Mouse (Mus musculus) midbrain, embryonic 10.5 days (tissue): ENCODE results near the gene Rps6kb1. TPM values are rescaled to one million over a fixed set of nuclear protein-coding genes. Genes with fewer than 3 reads are reported as not detected.

Experiments
- DNase-seq: peaks from one replicate; pipeline ENCODE4 v3.0.0-alpha.2; 2017; ENCODE audit warnings: low spot score
- H3K27ac ChIP-seq: fragments of 300-500 bp; sonication (generic); replicated peaks from 2 replicates; pipeline ENCODE4 v1.5.1; 2016; ENCODE audit warnings: mild to moderate bottlenecking
- H3K27me3 ChIP-seq: fragments of 300-500 bp; sonication (generic); 2 replicates; pipeline ENCODE4 v1.6.1; 2016; ENCODE audit warnings: low read depth, mild to moderate bottlenecking; ENCODE audit not compliant: poor library complexity, severe bottlenecking
- H3K36me3 ChIP-seq: fragments of 300-500 bp; sonication (generic); 2 replicates; pipeline ENCODE4 v1.6.1; 2016; ENCODE audit warnings: mild to moderate bottlenecking, moderate library complexity
- H3K4me1 ChIP-seq: fragments of 300-500 bp; sonication (generic); 2 replicates; pipeline ENCODE4 v1.6.1; 2016
- H3K4me3 ChIP-seq: fragments of 300-500 bp; sonication (generic); 2 replicates; pipeline ENCODE4 v1.5.1; 2016; ENCODE audit warnings: mild to moderate bottlenecking, moderate library complexity
- H3K9me3 ChIP-seq: fragments of 300-500 bp; sonication (generic); replicated peaks from 2 replicates; pipeline ENCODE4 v1.6.1; 2016; ENCODE audit warnings: mild to moderate bottlenecking
- WGBS: fragments of 180-500 bp; shearing (Covaris S2); methylation state at CpG from one replicate; pipeline ENCODE4 v1.1.7; 2016; 5-methylcytosine and 5-hydroxymethylcytosine counted together
- polyA plus RNA-seq: library from polyadenylated mRNA; unstranded; fragments of >200 nt; fragmentation: Nextera tagmentation; extraction: Ambion mirVana; gene quantifications from 2 replicates; pipeline ENCODE4 v1.2.1, GENCODE M21; 2016

Gene Rps6kb1
- polyA plus RNA-seq, 1 experiment from 2014 or later, result 56.2 TPM

DNA sequence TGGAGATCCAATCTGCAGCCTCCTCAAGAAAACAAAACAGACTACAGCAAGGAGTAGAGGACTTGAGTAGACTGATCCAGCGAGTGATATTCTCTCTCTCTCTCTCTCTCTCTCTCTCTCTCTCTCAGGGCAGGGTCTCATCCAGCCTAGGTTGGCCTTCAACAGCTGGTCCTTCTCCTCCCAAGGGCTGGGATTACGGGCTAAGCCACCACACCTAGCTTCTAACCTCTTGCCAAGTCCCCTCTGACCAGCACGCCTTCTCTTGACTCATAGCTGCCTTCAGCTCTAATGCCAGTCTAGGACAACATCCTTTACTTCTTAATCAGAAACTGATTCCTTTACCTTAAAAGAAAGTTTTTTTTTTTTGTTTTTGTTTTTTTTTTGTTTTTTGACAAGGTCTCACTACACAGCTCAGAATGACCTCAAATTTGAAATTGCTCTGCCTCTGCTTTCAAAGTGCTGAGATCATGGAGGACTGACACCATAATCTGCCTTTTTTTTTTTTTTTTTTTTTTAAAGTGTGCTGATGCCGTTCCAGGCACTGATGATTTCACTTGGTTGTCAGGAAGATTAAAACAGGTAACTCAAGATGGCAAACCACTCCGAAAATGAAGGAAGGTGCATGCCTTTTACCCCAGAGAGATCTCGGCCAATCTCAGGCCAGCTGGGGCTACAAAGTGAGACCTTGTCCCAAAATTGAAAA, 33.7 kb upstream of the Rps6kb1 start:
- H3K4me1 ChIP-seq, result peaks cover 16% of the 10 kb centered on the region

DNA sequence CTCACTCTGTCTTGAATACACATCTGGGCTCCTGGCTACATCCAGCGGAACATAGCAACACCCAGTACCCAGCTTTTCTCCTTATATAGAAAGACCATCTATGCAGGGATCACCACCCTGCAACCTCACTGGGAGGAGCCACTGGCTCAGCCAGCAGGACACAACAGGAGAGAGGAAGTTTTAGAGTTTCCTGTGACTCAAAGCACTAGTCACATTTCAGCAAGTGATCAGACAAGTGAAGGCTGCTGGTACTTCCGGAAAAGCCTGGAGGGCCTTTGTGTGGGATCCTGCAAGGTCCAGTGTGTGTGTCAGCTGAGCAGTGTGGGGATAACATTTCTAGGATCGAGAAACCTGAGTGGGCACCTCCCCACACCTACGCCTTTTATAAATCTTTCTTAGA, 32.6 kb upstream of the Rps6kb1 start:
- Histone ChIP-seq H3K4me1 (peaks cover 16% of the 10 kb centered on the region), H3K4me3 (no peak overlapping the region), H3K27me3 (no peaks in the 10 kb centered on the region), H3K36me3 (no peaks in the 10 kb centered on the region), H3K27ac (no peak overlapping the region), H3K9me3 (no peaks in the 10 kb centered on the region)
- 70% methylated on average over 4 of the region's 4 CpGs for WGBS
- DNase-seq, result no peak

More for the DNA sequence above, 33.7 kb upstream of the Rps6kb1 start:
- Histone ChIP-seq H3K9me3 (no peaks in the 10 kb centered on the region), H3K27me3 (no peaks in the 10 kb centered on the region), H3K4me3 (no peak overlapping the region), H3K27ac (no peak overlapping the region), H3K36me3 (no peaks in the 10 kb centered on the region)
- DNase-seq, result no peak
- WGBS, result 82% methylated on average over 6 of the region's 6 CpGs

DNA sequence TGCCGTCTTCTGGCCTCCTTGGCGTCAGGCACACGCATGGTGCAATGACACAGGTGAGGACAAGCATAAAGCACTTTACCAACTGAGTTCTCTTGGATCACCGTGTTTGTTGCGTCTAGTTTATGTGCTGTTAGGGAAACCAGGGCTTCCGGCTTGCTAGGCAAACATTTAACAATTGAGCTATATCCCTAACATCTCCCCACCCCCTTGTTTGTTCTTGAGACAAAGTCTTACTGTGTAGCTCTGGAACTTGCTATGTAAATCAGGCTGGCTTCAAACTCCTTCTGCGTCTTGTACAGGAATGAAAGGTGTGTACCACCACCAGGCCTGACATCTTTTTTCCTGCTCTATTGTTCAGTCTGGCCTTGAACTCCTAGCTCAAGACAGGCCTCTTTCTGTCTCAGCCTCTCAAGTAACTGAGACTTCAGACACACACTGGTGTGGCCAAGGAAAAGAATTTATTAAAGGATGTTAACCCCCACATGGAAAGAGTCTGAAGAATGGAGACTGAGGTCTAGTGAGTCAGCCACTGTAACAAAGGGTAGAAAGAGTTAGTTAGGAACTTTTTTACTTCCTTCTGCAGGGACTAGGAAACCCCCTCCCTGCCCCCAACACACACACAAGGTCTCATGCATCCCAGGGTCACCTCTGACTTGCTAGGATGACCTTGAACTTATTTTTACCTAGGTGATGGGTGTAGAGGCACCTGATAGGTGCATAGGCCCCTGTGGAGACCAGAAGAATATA, 31.2 kb upstream of the Rps6kb1 start:
- 86% methylated on average over 7 of the region's 7 CpGs for WGBS
- Histone ChIP-seq H3K9me3 (no peaks in the 10 kb centered on the region), H3K4me1 (peaks cover 24% of the 10 kb centered on the region), H3K36me3 (no peaks in the 10 kb centered on the region), H3K4me3 (no peak overlapping the region), H3K27ac (no peak overlapping the region), H3K27me3 (no peaks in the 10 kb centered on the region)
- DNase-seq, result no peak

DNA sequence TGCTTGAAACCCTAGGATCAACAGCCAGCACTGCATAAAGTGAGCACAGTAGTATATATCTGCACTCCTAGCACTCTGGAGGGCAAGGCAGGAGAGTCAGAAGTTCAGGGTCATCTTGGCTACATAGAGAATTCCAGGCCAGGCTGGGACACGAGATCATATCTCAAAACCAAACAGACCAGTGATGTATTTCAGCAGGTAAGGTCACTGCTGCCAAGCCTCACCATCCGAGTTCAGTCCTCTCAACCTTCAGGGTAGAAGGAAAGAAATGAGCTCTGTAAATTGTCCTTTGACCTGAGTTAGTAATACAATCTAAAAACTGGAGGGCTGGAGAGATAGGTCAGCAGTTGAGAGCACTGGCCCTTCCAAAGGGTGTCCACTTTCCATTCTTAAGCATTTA, 29.8 kb upstream of the Rps6kb1 start:
- no peaks in the 10 kb centered on the region for H3K36me3 ChIP-seq
- no peaks in the 10 kb centered on the region for H3K27me3 ChIP-seq
- H3K4me1 ChIP-seq, result peaks cover 22% of the 10 kb centered on the region
- H3K4me3 ChIP-seq, result no peak overlapping the region
- DNase-seq, result no peak
- 82% methylated on average over 2 of the region's 2 CpGs for WGBS
- no peak overlapping the region for H3K27ac ChIP-seq
- H3K9me3 ChIP-seq, result no peaks in the 10 kb centered on the region

DNA sequence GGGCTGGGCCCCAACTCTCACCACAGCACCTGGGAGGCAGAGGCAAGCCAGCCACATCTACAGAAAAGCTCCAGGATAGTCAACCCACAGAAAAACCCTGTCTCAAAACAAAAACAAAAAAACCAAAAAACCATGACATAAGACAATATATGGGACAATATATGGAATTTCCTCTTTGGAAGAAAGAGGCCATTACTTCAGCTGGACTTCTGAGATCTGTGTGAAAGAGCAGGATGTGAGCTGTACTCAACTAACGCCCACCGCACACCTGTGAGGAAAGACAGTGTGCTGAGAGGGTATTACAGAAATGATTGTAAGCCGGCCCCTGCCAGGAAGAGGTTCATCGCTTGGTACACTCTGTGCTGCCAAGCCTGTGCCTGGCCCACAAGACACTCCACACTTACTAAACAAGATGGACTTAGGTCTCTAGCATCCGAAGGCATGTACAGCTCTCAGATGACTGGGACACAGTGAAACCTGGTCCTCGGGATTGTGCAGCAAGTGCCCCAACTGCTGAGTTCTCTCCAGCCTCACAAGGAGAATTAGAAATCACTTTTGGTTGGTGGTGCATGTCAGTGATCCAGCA, 29.1 kb upstream of the Rps6kb1 start:
- Histone ChIP-seq H3K4me3 (no peak overlapping the region), H3K9me3 (no peaks in the 10 kb centered on the region), H3K27me3 (no peaks in the 10 kb centered on the region), H3K27ac (no peak overlapping the region), H3K4me1 (peaks cover 18% of the 10 kb centered on the region), H3K36me3 (no peaks in the 10 kb centered on the region)
- 93% methylated on average over 6 of the region's 6 CpGs for WGBS
- DNase-seq, result no peak

DNA sequence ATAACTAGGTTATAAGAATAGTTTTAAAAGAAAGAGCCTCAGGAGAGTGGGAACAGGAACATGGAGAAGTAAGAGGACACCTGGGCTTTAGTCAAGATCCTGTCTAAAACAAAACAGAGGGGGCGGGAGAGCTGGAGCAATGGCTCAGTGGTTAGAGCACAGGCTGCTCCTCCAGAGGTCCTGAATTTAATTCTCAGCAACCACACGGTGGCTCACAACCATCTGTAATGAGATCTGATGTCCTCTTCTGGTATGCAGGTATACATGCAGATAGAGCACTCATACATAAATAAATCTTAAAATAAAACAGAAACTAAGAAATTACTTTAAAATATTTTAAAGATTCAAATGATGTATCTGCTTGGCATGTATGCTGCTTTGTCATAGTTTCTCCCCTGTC, 28.0 kb upstream of the Rps6kb1 start:
- Histone ChIP-seq H3K27me3 (no peaks in the 10 kb centered on the region), H3K9me3 (no peaks in the 10 kb centered on the region), H3K36me3 (no peaks in the 10 kb centered on the region), H3K4me3 (no peak overlapping the region), H3K4me1 (peaks cover 18% of the 10 kb centered on the region), H3K27ac (no peak overlapping the region)
- WGBS, result 76% methylated on average over 2 of the region's 2 CpGs
- DNase-seq, result no peak

DNA sequence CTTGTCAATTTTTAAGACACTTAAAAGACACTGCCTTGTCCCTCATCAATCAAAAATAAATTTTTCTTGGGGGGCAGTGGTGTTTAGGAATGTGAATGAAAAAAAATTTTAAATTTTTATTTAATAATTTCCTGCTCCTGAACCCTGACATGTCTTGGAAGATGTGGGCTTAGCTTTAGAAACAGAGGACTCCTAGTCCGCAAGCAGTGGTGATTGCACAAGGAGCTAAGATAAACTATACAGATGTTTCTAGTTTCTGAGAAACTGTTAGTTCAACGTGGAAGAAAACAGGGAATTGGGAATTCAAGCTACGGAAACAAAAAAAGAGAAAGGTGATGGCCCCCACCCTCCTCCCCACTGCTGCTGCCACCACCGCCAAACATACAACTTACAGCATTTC, 27.3 kb upstream of the Rps6kb1 start:
- no peaks in the 10 kb centered on the region for H3K27me3 ChIP-seq
- peaks cover 17% of the 10 kb centered on the region for H3K4me1 ChIP-seq
- 0 out of 2 replicates have a peak overlapping the region, but pooled peaks have one; percentile 18 for H3K27ac ChIP-seq
- 69% methylated on average over 4 of the region's 4 CpGs for WGBS
- H3K4me3 ChIP-seq, result no peak overlapping the region
- no peaks in the 10 kb centered on the region for H3K36me3 ChIP-seq
- DNase-seq, result no peak
- H3K9me3 ChIP-seq, result no peaks in the 10 kb centered on the region

DNA sequence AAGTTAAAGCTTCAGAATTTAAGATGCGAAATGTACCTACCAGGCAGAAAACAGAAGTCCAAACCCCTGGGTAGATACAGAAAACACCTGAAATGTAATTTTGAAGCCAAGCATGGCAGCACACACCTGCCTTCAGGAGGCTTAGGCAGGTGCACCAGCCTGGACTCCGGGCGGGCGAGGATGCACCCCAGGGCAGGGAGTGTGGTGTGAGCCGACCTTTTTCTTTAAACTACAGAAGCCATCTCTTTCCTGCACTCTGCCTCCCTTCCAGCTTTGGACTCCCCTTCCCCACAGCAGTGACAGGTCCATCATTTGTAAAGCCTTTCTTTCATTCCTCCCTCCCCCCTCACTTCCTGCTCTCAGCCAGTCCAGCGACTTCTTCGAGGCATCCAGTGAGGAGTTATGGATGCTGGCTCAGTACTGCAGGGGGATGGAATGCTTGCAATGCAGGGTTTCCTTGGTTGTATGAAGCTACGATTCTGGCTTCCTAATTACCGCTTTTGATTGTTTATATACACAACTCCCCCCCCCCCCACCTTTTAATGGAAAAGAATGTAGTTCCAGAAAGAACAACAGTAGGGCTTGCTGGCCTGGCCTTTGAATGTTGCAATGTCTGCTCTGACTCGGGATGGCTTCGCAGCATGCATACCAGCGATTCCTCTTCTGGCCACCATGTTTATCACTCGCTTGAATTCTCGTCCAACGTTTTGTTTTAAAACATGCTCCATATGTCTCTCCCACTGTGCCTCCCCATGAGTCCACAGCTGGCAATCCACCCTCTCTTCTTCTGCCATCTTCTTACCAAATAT, 26.6 kb upstream of the Rps6kb1 start:
- Histone ChIP-seq H3K4me1 (peaks cover 15% of the 10 kb centered on the region), H3K36me3 (no peaks in the 10 kb centered on the region), H3K27ac (peak overlapping the region; percentile 52; the same call in 1 of the 2 replicates), H3K27me3 (no peaks in the 10 kb centered on the region), H3K4me3 (no peak overlapping the region), H3K9me3 (no peaks in the 10 kb centered on the region)
- WGBS, result 56% methylated on average over 15 of the region's 15 CpGs
- no peak for DNase-seq

DNA sequence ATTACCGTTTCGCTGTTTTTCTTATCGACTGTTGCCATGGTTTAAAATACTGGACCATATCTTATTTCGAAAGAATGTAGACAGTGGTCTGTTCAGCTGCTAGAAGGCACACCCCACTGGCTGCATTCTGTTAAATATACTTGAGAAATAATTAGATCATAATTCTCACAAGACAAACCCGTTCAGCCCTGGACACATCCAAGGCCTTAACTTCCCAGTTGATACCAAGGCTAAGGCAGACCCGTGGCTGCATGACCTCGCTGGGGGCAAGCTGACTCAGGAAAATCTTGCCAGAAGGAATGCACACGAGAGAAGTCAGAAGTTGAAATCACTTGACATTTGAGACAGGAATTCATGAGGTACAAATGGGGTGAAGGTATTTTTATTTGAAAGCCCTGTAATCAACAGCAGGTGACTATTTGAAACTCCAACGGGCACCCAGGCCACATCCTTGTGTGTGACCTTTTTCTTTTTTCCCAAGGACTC, 25.7 kb upstream of the Rps6kb1 start:
- Histone ChIP-seq H3K36me3 (no peaks in the 10 kb centered on the region), H3K27me3 (no peaks in the 10 kb centered on the region), H3K4me1 (peaks cover 9% of the 10 kb centered on the region), H3K27ac (no peak overlapping the region), H3K9me3 (no peaks in the 10 kb centered on the region), H3K4me3 (no peak overlapping the region)
- WGBS, result 75% methylated on average over 9 of the region's 9 CpGs
- DNase-seq, result no peak

DNA sequence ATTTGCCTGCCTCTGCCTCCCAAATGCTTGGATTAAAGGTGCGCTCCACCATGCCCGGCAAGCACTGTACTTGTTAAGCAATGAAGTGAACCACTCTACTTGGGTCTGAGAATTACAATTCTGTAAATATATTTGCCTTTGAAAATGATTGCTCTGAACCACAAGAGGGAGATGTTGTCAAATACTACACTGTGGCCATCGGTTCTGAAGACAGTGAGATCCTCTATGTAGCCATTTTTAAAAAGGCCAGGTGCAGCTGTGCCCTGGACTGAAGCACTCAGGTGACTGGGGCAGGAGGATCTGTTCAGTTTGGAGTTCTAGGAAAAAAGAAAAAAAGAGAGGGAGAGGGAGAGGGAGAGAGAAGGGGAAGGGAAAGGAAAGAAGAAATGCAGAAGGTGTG, 23.8 kb upstream of the Rps6kb1 start:
- H3K9me3 ChIP-seq, result no peaks in the 10 kb centered on the region
- no peak overlapping the region for H3K27ac ChIP-seq
- H3K4me1 ChIP-seq, result peaks cover 9% of the 10 kb centered on the region; the same call in 1 of the 2 replicates
- H3K36me3 ChIP-seq, result peaks cover 2% of the 10 kb centered on the region; the same call in 1 of the 2 replicates
- WGBS, result 79% methylated on average over 3 of the region's 3 CpGs
- no peak for DNase-seq
- H3K4me3 ChIP-seq, result no peak overlapping the region
- no peaks in the 10 kb centered on the region for H3K27me3 ChIP-seq

DNA sequence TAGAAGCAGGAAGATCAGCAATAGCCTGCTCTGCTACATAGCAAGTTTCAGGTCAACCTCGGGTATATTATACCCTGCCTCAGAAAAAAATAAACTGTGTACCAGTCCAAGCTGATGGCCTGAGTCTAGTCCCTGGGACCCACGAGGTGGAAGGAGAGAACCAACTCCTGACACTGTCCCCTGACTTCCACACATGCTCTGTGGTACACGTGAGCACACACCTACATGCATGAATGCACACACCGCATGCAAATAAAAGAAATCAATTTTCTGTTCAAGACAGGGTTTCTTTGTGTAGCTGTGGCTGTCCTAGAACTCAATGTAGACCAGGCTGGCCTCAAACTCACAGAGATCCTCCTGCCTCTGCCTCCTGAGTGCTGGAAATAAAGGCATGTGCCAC, 13.7 kb upstream of the Rps6kb1 start:
- H3K27ac ChIP-seq, result no peak overlapping the region
- no peaks in the 10 kb centered on the region for H3K4me1 ChIP-seq
- no peak for DNase-seq
- peaks cover 52% of the 10 kb centered on the region for H3K36me3 ChIP-seq
- WGBS, result 86% methylated on average over 4 of the region's 4 CpGs
- H3K27me3 ChIP-seq, result no peaks in the 10 kb centered on the region
- no peak overlapping the region for H3K4me3 ChIP-seq
- no peaks in the 10 kb centered on the region for H3K9me3 ChIP-seq

DNA sequence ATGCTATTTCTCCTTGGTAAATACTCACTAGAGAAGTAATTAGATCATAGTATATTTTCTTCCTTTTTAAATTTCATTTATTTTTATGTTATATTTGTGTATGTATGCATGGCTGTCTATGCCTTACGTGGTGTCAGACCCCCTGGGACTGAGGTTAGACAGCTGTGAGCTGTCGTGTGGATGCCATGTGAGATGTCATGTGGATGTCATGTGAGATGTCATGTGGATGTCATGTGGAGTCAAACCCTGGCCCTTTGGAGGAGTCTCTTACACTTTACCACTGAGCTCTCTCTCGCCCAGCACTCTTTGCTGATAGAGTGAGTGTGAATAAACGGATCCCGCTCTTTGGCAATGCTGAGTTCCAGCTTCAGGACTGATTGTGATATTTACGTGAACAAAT, 8.9 kb upstream of the Rps6kb1 start:
- 91% methylated on average over 6 of the region's 6 CpGs for WGBS
- Histone ChIP-seq H3K4me1 (no peaks in the 10 kb centered on the region), H3K9me3 (no peaks in the 10 kb centered on the region), H3K4me3 (no peak overlapping the region), H3K36me3 (peaks cover 52% of the 10 kb centered on the region), H3K27ac (no peak overlapping the region), H3K27me3 (no peaks in the 10 kb centered on the region)
- DNase-seq, result no peak
